Mouse (Mus musculus) layer of hippocampus, adult 2 months (tissue): ENCODE results near the gene Glb1l. TPM values are rescaled to one million over a fixed set of nuclear protein-coding genes. Genes with fewer than 3 reads are reported as not detected.

Experiments
- DNase-seq, 2 experiments: peaks; one replicate each; pipeline ENCODE4 v3.0.0; 2022; ENCODE audit warnings: low spot score in 2 of 2
- H3K27ac ChIP-seq: fragments of 200-600 bp; 2 replicates; pipeline ENCODE4 v1.8.1; 2022
- H3K4me3 ChIP-seq: fragments of 200-600 bp; 2 replicates; pipeline ENCODE4 v1.8.1; 2022; ENCODE audit warnings: mild to moderate bottlenecking
- CTCF ChIP-seq: fragments of 200-600 bp; conservative IDR thresholded peaks from 2 replicates; pipeline ENCODE4 v1.8.1; 2022; ENCODE audit warnings: antibody characterized with exemption, mild to moderate bottlenecking, moderate library complexity
- total RNA-seq, 2 experiments: library from RNA; stranded (reverse); gene quantifications; 2 replicates each; pipeline ENCODE4 v1.2.3; 2021

Glb1l gene
- total RNA-seq, 2 experiments from 2014 or later: 16.9 to 17.7 TPM

DNA sequence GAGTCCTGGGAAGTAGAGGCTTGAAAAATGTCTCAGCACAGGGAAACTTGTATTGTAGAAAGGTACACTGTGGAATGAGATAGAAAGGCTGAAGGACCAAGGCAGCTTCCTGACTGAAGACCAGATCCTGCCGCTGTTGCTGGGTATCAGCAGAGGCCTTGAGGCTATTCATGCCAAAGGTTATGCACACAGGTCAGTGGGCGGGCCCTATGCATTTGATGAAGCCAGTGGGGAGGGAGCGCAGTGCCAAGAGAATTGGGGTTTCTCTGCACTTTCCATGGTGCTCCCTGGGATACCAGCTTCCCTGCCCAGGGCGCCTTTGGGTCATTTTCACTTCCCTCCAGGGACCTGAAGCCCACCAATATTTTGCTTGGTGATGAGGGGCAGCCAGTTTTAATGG lies 1.9 kb upstream of the Glb1l start:
- no peak for TF ChIP-seq CTCF
- Histone ChIP-seq H3K4me3 (no peak overlapping the region), H3K27ac (no peak overlapping the region)
- DNase-seq: no peak

- peak overlapping the region; percentile 96 for H3K27ac ChIP-seq
- peak overlapping the region; percentile 100 for H3K4me3 ChIP-seq
- DNase-seq: no peak
- TF ChIP-seq CTCF: no peak
These were observed 612 bp upstream of the Glb1l start for GRCm38 (mm10) chr1:75211141-75211708.

GRCm38 (mm10) chr1:75208967-75209678 lies 1.5 kb downstream of the Glb1l start:
- TF ChIP-seq CTCF: 0 out of 2 replicates have a peak, but pooled peaks have one; percentile 6
- DNase-seq: no peak
- peak overlapping the region; percentile 36 for H3K4me3 ChIP-seq
- peak overlapping the region; percentile 19; the same call in 1 of the 2 replicates for H3K27ac ChIP-seq

DNA sequence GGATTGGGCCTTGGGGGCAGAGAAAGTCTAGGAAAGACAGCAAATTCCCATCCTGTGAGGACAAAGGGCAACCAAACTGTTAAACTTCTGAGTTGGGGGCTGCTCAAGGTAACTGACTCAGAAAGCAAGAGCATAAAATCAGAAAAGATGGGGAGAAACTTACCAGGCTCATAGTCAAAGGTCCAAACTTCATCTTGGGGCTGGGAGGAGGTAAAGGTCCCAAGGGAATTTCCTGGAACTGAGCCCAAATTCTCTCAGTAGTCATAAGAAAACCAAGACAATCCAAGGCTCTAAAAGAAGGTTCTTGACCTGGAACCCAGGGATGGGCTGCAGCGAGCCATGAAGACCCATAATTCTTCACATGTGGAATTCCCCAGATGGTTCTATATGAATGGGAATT lies 9.4 kb downstream of the Glb1l start:
- Histone ChIP-seq H3K27ac (no peak overlapping the region), H3K4me3 (no peak overlapping the region)
- no peak for DNase-seq
- no peak for TF ChIP-seq CTCF

DNA sequence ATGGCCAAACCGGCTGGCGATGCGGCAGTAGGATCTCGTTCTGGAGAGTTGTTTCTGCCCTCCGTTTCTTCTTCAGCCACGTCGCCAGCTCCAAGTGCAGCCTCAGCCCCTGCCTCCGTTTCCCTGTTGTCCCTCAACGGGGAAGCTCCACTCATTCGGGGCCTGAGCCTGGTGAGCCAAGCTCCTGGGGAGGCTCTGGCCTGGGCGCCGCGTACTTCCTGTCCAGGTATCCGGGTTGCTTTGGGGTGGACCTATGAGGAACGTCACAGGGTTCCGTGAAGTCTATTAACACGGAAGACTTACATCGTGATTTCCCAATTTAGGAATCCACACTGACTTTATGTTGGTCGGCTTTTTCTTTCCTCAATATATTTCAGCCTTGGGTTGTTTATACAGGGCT lies 18.2 kb downstream of the Glb1l start:
- H3K4me3 ChIP-seq: peak overlapping the region; percentile 70
- no peak for TF ChIP-seq CTCF
- H3K27ac ChIP-seq: peak overlapping the region; percentile 99
- DNase-seq: no peak

DNA sequence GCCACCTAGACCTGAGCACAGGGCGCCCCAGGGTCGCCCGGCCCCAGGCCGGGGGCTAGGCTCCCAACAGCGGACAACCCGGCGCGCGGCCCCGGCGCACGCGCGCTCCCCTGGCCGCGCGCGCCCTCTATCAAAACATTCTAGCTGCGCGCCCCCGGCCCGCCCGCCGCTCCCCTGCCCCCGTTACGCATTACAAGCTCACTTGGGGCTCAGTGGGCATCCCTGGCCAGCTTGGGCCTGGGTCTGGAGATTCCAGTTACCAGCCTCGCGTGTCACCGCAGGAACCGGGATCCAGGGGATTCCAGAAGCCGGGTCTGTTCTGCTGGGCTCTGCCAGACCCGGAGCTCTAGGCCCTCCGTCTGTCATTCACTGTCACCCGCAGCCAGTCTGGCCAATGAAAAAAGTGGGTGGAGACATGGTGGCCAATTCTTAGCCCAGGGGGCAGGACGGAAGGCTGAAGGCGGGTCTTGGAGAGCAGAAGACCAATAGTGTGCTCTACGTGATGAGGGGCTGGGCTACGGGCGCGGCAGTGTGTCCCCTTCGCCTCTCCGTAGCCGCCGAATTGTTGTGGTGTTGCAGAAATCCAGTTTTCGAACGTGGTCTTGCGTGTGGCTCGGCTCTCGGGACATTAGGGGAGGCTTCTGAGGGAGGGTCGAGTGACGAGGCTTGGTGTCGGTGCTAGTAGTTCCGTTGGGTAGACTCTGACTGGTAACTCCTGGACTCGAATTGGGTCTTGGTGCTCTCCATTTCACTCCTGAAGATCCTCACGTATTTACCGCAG lies 18.8 kb downstream of the Glb1l start, which contains the start of the genes Ankzf1 and Atg9a:
Ankzf1 (plus strand) TSS at position 530 of the 781 bp plus-strand sequence.
Atg9a (minus strand) TSS at position 575 of the 781 bp plus-strand sequence.
- TF ChIP-seq CTCF: peak; percentile 16; the same call in 1 of the 2 replicates
- Histone ChIP-seq H3K4me3 (peak within 1 kb of the TSS; percentile 70), H3K27ac (peak within 1 kb of the TSS; percentile 99)
- DNase-seq: peak; percentile 94 to 99

DNA sequence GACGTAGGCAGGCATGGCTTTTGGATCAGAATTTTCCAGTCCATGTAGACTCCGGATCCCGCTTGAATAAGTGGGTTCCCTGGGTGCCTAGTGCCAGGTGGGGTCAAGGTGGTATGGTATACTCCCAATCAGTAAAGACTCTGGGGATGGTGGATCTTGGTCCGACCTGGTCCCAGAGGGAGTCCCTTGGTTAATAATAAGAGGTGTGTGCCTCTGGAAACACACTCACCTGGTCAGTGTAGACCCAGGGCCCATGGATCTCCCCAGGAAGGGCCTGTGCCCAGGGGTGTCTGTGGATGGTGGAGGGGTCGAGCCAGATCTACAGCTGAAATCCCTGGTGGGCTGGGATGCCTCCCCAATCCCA lies 19.4 kb downstream of the Glb1l start:
- DNase-seq: no peak
- peak overlapping the region; percentile 70 for H3K4me3 ChIP-seq
- peak overlapping the region; percentile 99 for H3K27ac ChIP-seq
- no peak for TF ChIP-seq CTCF

GRCm38 (mm10) chr1:75190577-75190976 lies 20.0 kb downstream of the Glb1l start:
- DNase-seq: no peak
- no peak for TF ChIP-seq CTCF
- Histone ChIP-seq H3K4me3 (peak overlapping the region; percentile 70), H3K27ac (0 out of 2 replicates have a peak overlapping the region, but pooled peaks have one; percentile 99)

DNA sequence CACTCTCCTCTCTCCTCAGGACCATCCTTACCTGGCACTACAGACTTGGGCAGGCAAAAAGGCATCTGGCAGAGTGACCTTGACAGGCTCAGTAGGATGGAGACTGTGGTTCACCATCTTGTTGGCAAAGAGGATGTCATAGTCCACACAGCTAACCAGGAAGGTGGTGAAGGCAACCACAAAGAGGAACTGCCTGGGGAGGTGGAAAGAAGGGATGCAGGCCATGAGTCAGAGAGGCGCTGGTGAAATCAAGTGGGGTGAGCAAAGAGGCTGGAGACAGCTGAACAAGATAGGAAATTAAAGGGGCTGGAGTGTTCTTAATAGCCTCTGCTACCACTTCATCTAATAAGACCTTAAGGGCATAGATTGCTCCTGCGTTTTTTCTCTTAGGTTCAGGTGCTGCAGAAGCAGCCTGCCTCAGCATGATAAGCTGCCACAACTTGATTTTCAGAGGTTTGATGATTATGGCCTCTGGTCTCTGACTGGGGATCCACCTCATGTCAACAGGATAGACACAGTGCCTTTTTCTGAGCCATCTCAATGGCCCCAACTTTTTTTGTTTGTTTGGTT lies 22.6 kb downstream of the Glb1l start:
- DNase-seq: no peak
- no peak overlapping the region for H3K27ac ChIP-seq
- no peak overlapping the region for H3K4me3 ChIP-seq
- no peak for TF ChIP-seq CTCF

GRCm38 (mm10) chr1:75187126-75187525 lies 23.5 kb downstream of the Glb1l start:
- no peak for DNase-seq
- no peak overlapping the region for H3K27ac ChIP-seq
- TF ChIP-seq CTCF: no peak
- no peak overlapping the region for H3K4me3 ChIP-seq

GRCm38 (mm10) chr1:75185495-75185894 lies 25.1 kb downstream of the Glb1l start:
- Histone ChIP-seq H3K4me3 (no peak overlapping the region), H3K27ac (no peak overlapping the region)
- DNase-seq: no peak
- no peak for TF ChIP-seq CTCF

DNA sequence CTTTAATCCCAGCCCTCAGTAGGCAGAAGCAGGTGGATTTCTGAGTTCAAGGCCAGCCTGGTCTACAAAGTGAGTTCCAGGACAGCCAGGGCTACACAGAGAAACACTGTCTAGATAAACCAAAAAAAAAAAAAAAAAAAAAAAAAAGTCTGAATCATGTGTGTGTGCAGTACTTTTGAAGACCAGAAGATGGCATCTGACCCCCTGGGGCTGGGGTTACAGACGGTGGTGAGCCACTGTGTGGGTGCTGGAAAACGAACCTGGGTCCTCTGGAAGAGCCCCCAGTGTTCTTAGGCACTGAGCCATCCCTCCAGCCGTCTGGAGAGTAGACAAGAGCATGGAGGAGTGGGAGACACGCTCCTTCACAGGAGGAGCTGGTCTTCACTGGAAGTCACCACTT lies 28.5 kb downstream of the Glb1l start:
- TF ChIP-seq CTCF: peak; percentile 61
- H3K4me3 ChIP-seq: no peak overlapping the region
- no peak overlapping the region for H3K27ac ChIP-seq
- DNase-seq: no peak

DNA sequence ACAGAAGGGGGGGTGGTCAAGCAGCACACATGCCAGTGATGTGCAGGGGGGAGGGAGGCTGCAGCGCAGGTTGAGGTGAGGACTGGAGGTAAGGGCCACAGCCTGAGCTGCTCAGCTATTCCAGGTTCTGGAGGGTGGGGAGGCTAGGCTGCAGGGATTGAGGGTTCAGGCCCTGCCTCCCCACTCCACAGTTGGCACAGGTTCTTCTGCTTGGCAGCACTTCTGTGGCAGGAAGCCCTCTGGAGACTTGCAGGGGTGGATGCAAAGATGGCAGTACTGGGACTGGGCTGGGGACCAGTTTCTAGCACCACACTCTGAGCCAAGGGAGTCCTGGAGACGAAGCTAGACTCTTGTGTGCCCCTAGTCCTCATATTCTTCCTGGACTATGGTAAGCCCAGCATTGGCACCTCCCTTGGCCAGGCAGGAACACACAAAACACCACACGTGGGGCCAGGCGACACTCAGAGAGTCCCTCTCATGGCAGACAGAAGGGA lies 29.2 kb downstream of the Glb1l start:
- no peak overlapping the region for H3K4me3 ChIP-seq
- no peak overlapping the region for H3K27ac ChIP-seq
- no peak for DNase-seq
- no peak for TF ChIP-seq CTCF
